Mouse (Mus musculus) midbrain, embryonic 13.5 days (tissue): ENCODE measurements around the gene Dennd4a. TPM values are rescaled to one million over a fixed set of nuclear protein-coding genes. Genes with fewer than 3 reads are reported as not detected.

Source experiments
- ATAC-seq: fragments of 200-750 bp; cut with Nextera tagmentation; 2 replicates; pipeline ENCODE4 v1.8.0; 2017; ENCODE audit warnings: mild to moderate bottlenecking, moderate TSS enrichment, moderate library complexity
- H3K27ac ChIP-seq: fragments of 300-500 bp; sonication (generic); 2 replicates; pipeline ENCODE4 v1.5.1; 2015; ENCODE audit warnings: inconsistent platforms, mild to moderate bottlenecking, moderate library complexity
- H3K27me3 ChIP-seq: fragments of 300-500 bp; sonication (generic); 2 replicates; pipeline ENCODE4 v1.6.1; 2015; ENCODE audit warnings: mild to moderate bottlenecking, inconsistent platforms
- H3K36me3 ChIP-seq: fragments of 300-500 bp; sonication (generic); 2 replicates; pipeline ENCODE4 v1.6.1; 2015; ENCODE audit warnings: mild to moderate bottlenecking, inconsistent platforms
- H3K4me1 ChIP-seq: fragments of 300-500 bp; sonication (generic); replicated peaks from 2 replicates; pipeline ENCODE4 v1.6.1; 2015; ENCODE audit warnings: inconsistent platforms
- H3K4me2 ChIP-seq: fragments of 300-500 bp; sonication (generic); replicated peaks from 2 replicates; pipeline ENCODE4 v1.6.1; 2015; ENCODE audit warnings: moderate library complexity, mild to moderate bottlenecking, inconsistent platforms
- H3K4me3 ChIP-seq: fragments of 300-500 bp; sonication (generic); replicated peaks from 2 replicates; pipeline ENCODE4 v1.5.1; 2015; ENCODE audit warnings: mild to moderate bottlenecking, inconsistent platforms
- H3K9ac ChIP-seq: fragments of 300-500 bp; sonication (generic); replicated peaks from 2 replicates; pipeline ENCODE4 v1.6.1; 2015; ENCODE audit warnings: mild to moderate bottlenecking, inconsistent platforms
- H3K9me3 ChIP-seq: fragments of 300-500 bp; sonication (generic); 2 replicates; pipeline ENCODE4 v1.6.1; 2016; ENCODE audit warnings: mild to moderate bottlenecking, inconsistent platforms
- WGBS: fragments of 180-500 bp; shearing (Covaris S2); methylation state at CpG from one replicate; pipeline ENCODE4 v1.1.7; 2015; 5-methylcytosine and 5-hydroxymethylcytosine counted together
- polyA plus RNA-seq: library from polyadenylated mRNA; unstranded; fragments of >200 nt; fragmentation: Nextera tagmentation; extraction: Ambion mirVana; gene quantifications from 2 replicates; pipeline ENCODE4 v1.2.1, GENCODE M21; 2015

Gene Dennd4a
- polyA plus RNA-seq, 1 experiment from 2014 or later, result 9.7 TPM

- Histone ChIP-seq H3K4me3 (no peak overlapping the region), H3K4me1 (peaks cover 16% of the 10 kb centered on the region), H3K36me3 (no peaks in the 10 kb centered on the region), H3K27ac (no peak overlapping the region), H3K9ac (no peak overlapping the region), H3K9me3 (no peaks in the 10 kb centered on the region), H3K27me3 (no peaks in the 10 kb centered on the region), H3K4me2 (no peak overlapping the region)
- no peak for ATAC-seq
- WGBS, result 83% methylated on average over 4 of the region's 4 CpGs
Measured at GRCm38 (mm10) chr9:64775491-64775890, 35.6 kb upstream of the Dennd4a start.

- H3K9ac ChIP-seq, result no peak overlapping the region
- H3K4me3 ChIP-seq, result no peak overlapping the region
- H3K27me3 ChIP-seq, result no peaks in the 10 kb centered on the region
- no peak for ATAC-seq
- peaks cover 11% of the 10 kb centered on the region for H3K4me1 ChIP-seq
- H3K9me3 ChIP-seq, result no peaks in the 10 kb centered on the region
- H3K27ac ChIP-seq, result no peak overlapping the region
- no peaks in the 10 kb centered on the region for H3K36me3 ChIP-seq
- WGBS, result 91% methylated on average over 4 of the region's 4 CpGs
- no peak overlapping the region for H3K4me2 ChIP-seq
Measured at GRCm38 (mm10) chr9:64777441-64777987, 33.6 kb upstream of the Dennd4a start.

DNA sequence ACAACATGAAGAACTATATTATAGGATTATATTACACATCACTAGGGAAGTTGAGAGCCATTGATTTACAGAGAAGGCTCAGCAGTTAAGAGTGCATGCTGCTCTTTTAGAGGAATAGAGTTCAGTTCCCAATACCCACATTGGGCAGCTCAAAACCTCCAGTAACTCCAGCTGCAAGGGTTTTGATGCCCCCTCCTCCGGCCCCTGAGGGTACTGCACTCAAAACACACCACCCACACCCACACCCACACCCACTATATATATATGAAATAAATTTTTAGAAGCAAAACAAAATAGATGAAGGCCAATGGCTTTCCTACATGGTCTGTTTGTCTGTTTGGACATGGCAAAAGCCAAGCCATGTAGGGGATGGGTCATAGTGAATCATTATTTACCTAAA is 33.0 kb upstream of the Dennd4a start:
- Histone ChIP-seq H3K4me1 (peaks cover 11% of the 10 kb centered on the region), H3K27me3 (no peaks in the 10 kb centered on the region), H3K9me3 (no peaks in the 10 kb centered on the region), H3K4me2 (no peak overlapping the region), H3K27ac (no peak overlapping the region), H3K9ac (no peak overlapping the region), H3K4me3 (no peak overlapping the region), H3K36me3 (no peaks in the 10 kb centered on the region)
- ATAC-seq, result no peak
- 90% methylated on average over 1 of the region's 1 CpGs for WGBS

DNA sequence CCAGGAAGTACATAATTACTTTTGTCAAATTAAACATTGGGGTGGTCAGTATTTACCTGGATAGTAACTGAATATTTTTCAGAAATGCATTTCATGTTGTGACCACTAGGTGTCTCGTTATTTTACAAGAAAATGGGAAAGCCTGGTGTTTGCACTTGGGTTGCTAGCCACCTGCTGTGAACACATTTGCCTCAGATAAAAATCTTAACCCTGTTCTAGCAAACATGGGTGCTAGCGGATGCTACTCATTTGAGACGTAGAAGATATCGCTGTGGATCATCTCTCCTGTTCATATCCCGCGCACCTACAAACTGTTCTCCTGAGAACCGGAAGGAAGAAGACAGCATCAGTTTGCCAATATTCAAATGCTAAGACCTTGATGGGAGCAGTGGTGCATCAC is 31.5 kb upstream of the Dennd4a start:
- Histone ChIP-seq H3K27me3 (no peaks in the 10 kb centered on the region), H3K9ac (no peak overlapping the region)
- 45% methylated on average over 7 of the region's 7 CpGs for WGBS

GRCm38 (mm10) chr9:64783511-64783910 is 27.6 kb upstream of the Dennd4a start:
- no peak for ATAC-seq
- no peaks in the 10 kb centered on the region for H3K4me1 ChIP-seq
- 75% methylated on average over 7 of the region's 7 CpGs for WGBS

More for the DNA sequence above, 31.5 kb upstream of the Dennd4a start:
- peaks cover 5% of the 10 kb centered on the region for H3K4me1 ChIP-seq
- no peaks in the 10 kb centered on the region for H3K36me3 ChIP-seq
- H3K9me3 ChIP-seq, result no peaks in the 10 kb centered on the region
- H3K4me2 ChIP-seq, result no peak overlapping the region
- no peak for ATAC-seq
- H3K4me3 ChIP-seq, result no peak overlapping the region
- H3K27ac ChIP-seq, result no peak overlapping the region

GRCm38 (mm10) chr9:64784841-64785240 is 26.3 kb upstream of the Dennd4a start:
- no peaks in the 10 kb centered on the region for H3K27me3 ChIP-seq
- H3K4me3 ChIP-seq, result no peak overlapping the region
- H3K27ac ChIP-seq, result no peak overlapping the region
- H3K4me1 ChIP-seq, result no peaks in the 10 kb centered on the region
- no peak overlapping the region for H3K4me2 ChIP-seq
- 43% methylated on average over 4 of the region's 4 CpGs for WGBS
- ATAC-seq, result no peak
- no peak overlapping the region for H3K9ac ChIP-seq
- no peaks in the 10 kb centered on the region for H3K9me3 ChIP-seq
- no peaks in the 10 kb centered on the region for H3K36me3 ChIP-seq

More at GRCm38 (mm10) chr9:64783511-64783910, 27.6 kb upstream of the Dennd4a start:
- Histone ChIP-seq H3K9ac (no peak overlapping the region), H3K4me3 (no peak overlapping the region), H3K27me3 (no peaks in the 10 kb centered on the region), H3K4me2 (no peak overlapping the region), H3K9me3 (no peaks in the 10 kb centered on the region), H3K36me3 (no peaks in the 10 kb centered on the region), H3K27ac (no peak overlapping the region)

- H3K4me2 ChIP-seq, result no peak overlapping the region
- H3K36me3 ChIP-seq, result no peaks in the 10 kb centered on the region
- no peaks in the 10 kb centered on the region for H3K27me3 ChIP-seq
- no peak for ATAC-seq
- H3K4me1 ChIP-seq, result peaks cover 5% of the 10 kb centered on the region; the same call in 1 of the 2 replicates
- H3K9ac ChIP-seq, result no peak overlapping the region
- H3K9me3 ChIP-seq, result no peaks in the 10 kb centered on the region
- H3K4me3 ChIP-seq, result no peak overlapping the region
- 77% methylated on average over 9 of the region's 9 CpGs for WGBS
- H3K27ac ChIP-seq, result no peak overlapping the region
Measured at GRCm38 (mm10) chr9:64786216-64786905, 24.8 kb upstream of the Dennd4a start.

DNA sequence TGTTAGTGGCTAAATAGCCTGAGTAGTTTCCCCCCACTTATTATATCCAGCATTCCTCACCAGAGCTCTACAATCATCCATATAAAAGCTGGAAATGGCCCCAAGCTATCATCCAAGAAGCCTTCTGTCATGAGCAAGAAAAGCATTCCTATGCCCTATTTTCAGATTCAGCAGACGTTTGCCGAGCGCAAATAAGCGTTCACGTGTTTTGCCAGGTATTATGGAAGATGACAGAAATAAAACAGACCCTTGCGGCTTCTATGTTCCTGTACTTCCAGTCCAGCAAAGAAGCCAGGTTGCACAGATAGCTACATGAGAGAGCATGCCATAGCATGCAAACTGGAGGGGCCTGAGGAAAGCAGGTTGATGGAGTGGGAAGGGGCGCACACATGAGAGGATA is 23.1 kb upstream of the Dennd4a start:
- H3K4me1 ChIP-seq, result peaks cover 6% of the 10 kb centered on the region; the same call in 1 of the 2 replicates
- H3K4me3 ChIP-seq, result no peak overlapping the region
- no peak for ATAC-seq
- no peak overlapping the region for H3K9ac ChIP-seq
- H3K4me2 ChIP-seq, result no peak overlapping the region
- no peaks in the 10 kb centered on the region for H3K36me3 ChIP-seq
- H3K9me3 ChIP-seq, result no peaks in the 10 kb centered on the region
- WGBS, result 93% methylated on average over 7 of the region's 7 CpGs
- H3K27me3 ChIP-seq, result no peaks in the 10 kb centered on the region
- no peak overlapping the region for H3K27ac ChIP-seq

DNA sequence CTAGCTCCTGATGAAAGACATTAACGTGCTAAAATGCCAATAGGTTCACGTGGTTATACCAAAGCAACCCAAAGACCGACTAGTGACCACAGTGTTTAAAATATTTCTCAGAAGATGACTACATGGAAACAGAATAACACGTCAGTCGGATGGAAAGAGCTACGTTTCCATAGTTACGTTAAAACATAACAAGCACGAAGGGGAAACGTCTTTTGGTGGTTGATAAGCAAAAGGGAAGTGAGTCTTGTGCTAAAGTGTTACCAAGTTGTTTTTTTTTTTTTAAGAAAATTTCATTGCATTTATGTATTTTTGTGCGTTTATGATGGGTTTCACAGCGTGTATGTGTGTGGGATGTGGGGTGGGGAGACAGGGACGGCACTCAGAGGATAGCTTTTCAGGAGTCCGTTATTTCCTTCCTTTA is 21.8 kb upstream of the Dennd4a start:
- Histone ChIP-seq H3K9ac (no peak overlapping the region), H3K4me2 (no peak overlapping the region), H3K4me3 (no peak overlapping the region), H3K9me3 (no peaks in the 10 kb centered on the region), H3K27ac (no peak overlapping the region), H3K4me1 (peaks cover 6% of the 10 kb centered on the region; the same call in 1 of the 2 replicates), H3K27me3 (no peaks in the 10 kb centered on the region), H3K36me3 (no peaks in the 10 kb centered on the region)
- ATAC-seq, result no peak
- WGBS, result 81% methylated on average over 13 of the region's 13 CpGs

DNA sequence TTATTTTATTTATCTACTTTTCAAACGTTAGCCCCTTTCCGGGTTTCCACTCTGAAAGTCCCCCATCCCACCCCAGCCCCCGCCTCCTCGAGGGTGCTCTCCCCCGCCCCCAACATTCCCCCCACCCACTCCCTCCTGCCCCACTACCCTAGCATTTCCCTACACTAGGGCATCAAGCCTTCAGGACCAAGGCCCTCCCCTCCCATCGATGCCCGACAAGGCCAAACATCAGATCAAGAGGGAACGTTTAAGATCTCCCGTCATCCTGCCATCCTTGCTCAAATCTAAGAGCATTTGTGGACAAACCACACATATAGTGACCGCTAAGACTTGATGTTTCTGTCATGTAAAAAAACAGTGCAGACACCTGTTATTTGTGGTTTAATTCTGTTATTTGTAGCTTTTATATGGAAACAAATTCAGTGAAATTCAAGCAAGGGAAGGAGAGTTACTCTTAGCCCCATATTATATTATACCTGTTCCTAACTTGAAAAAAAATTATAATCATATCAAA is 21.2 kb upstream of the Dennd4a start:
- H3K4me3 ChIP-seq, result no peak overlapping the region
- WGBS, result 79% methylated on average over 10 of the region's 10 CpGs
- no peak for ATAC-seq

DNA sequence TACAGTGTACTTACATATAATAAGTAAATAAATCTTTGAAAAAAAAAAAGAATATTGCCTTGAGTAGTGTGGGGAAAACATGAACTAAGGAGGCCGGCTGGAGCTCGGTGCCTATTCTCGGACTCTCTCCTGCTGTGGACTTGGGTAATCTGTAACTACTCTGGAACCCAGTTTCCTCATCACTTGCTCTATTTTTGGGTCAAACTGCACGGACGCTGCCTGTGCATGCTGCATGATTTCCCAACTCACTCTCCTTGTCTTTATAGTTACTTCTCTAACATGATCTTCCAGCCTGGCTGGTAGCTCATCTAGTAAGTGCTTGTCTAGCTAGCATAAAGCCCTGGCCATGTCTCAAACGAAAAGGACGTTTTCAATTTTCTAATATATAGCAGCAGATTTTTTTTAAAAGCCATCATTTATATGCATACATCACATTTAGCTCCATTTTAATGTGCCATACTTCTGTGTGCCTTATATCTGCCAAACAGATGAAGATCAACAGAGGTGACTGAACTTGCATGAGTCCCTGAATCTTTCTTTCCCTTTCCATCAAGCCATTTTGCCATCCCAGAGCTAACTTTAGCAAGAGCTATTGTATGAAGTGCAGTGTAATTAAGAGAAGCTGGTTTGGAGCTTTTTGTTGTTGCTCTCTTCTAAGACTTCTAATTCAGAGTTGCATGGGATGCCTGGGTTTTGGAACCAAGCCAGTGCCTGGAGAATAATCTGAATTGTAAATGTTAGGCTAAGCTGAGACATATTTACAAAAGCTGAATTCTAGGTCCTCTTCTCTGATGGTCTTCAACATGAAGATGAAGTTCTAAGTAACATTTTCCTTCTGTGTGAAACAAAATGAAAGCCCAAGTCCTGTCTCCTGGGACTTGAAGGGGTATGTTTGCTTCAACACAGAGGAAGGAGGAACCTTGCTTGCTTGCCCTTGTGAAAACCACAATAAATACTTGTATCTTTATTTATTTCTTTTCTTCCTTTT is 20.2 kb upstream of the Dennd4a start:
- Histone ChIP-seq H3K4me3 (no peak overlapping the region), H3K9ac (no peak overlapping the region), H3K27me3 (no peaks in the 10 kb centered on the region), H3K4me1 (peaks cover 6% of the 10 kb centered on the region; the same call in 1 of the 2 replicates), H3K36me3 (no peaks in the 10 kb centered on the region), H3K27ac (no peak overlapping the region), H3K4me2 (no peak overlapping the region), H3K9me3 (no peaks in the 10 kb centered on the region)
- no peak for ATAC-seq
- 90% methylated on average over 7 of the region's 7 CpGs for WGBS

More for the DNA sequence above, 21.2 kb upstream of the Dennd4a start:
- Histone ChIP-seq H3K4me1 (peaks cover 6% of the 10 kb centered on the region; the same call in 1 of the 2 replicates), H3K36me3 (no peaks in the 10 kb centered on the region), H3K27me3 (no peaks in the 10 kb centered on the region), H3K9ac (no peak overlapping the region), H3K4me2 (no peak overlapping the region), H3K27ac (no peak overlapping the region), H3K9me3 (no peaks in the 10 kb centered on the region)

- H3K9ac ChIP-seq, result no peak overlapping the region
- no peak overlapping the region for H3K4me3 ChIP-seq
- no peaks in the 10 kb centered on the region for H3K27me3 ChIP-seq
- 82% methylated on average over 1 of the region's 1 CpGs for WGBS
- H3K36me3 ChIP-seq, result no peaks in the 10 kb centered on the region
- H3K27ac ChIP-seq, result no peak overlapping the region
- no peak for ATAC-seq
- no peak overlapping the region for H3K4me2 ChIP-seq
- H3K4me1 ChIP-seq, result peaks cover 6% of the 10 kb centered on the region; the same call in 1 of the 2 replicates
- no peaks in the 10 kb centered on the region for H3K9me3 ChIP-seq
Measured at GRCm38 (mm10) chr9:64791676-64792075, 19.5 kb upstream of the Dennd4a start.
